Mouse (Mus musculus): ENCODE measurements around the gene Tarbp2.

Tarbp2 gene

GRCm38 (mm10) chr15:102505770-102506463, 12.1 kb upstream of the Tarbp2 start:
- no peak for DNase-seq (ENCODE audit: low spot score in 2 of 2)

- DNase-seq (ENCODE audit: low spot score in 2 of 2): no peak
Measured at GRCm38 (mm10) chr15:102506464-102506830, 11.5 kb upstream of the Tarbp2 start.

GRCm38 (mm10) chr15:102506864-102507263, 11.1 kb upstream of the Tarbp2 start:
- no peak for DNase-seq (ENCODE audit: low spot score in 2 of 2)

- DNase-seq (ENCODE audit: low spot score in 2 of 2): no peak
Measured at GRCm38 (mm10) chr15:102507561-102507960, 10.4 kb upstream of the Tarbp2 start.

GRCm38 (mm10) chr15:102508336-102508735, 9.7 kb upstream of the Tarbp2 start:
- no peak for DNase-seq (ENCODE audit: low spot score in 2 of 2)

- DNase-seq (ENCODE audit: low spot score in 2 of 2): no peak
Measured at GRCm38 (mm10) chr15:102510110-102510509, 7.9 kb upstream of the Tarbp2 start.

GRCm38 (mm10) chr15:102510590-102511284, 7.3 kb upstream of the Tarbp2 start:
- DNase-seq (ENCODE audit: low spot score in 2 of 2): peak; percentile 62 to 75

GRCm38 (mm10) chr15:102511285-102511833, 6.6 kb upstream of the Tarbp2 start:
- no peak for DNase-seq (ENCODE audit: low spot score in 2 of 2)

- DNase-seq (ENCODE audit: low spot score in 2 of 2): no peak
Measured at GRCm38 (mm10) chr15:102512010-102512409, 6.0 kb upstream of the Tarbp2 start.

- no peak for DNase-seq (ENCODE audit: low spot score in 2 of 2)
Measured at GRCm38 (mm10) chr15:102512471-102512870, 5.5 kb upstream of the Tarbp2 start.

GRCm38 (mm10) chr15:102513004-102513403, 5.0 kb upstream of the Tarbp2 start:
- no peak for DNase-seq (ENCODE audit: low spot score in 2 of 2)

GRCm38 (mm10) chr15:102515261-102515660, 2.7 kb upstream of the Tarbp2 start:
- no peak for DNase-seq (ENCODE audit: low spot score in 2 of 2)

GRCm38 (mm10) chr15:102515791-102516190, 2.2 kb upstream of the Tarbp2 start:
- no peak for DNase-seq (ENCODE audit: low spot score in 2 of 2)

- DNase-seq (ENCODE audit: low spot score in 2 of 2): no peak
Measured at GRCm38 (mm10) chr15:102516293-102516692, 1.7 kb upstream of the Tarbp2 start.

- DNase-seq (ENCODE audit: low spot score in 2 of 2): peak; percentile 52 to 68
Measured at GRCm38 (mm10) chr15:102516728-102517404, 1.1 kb upstream of the Tarbp2 start, which contains the start of gene Map3k12. TSS of gene Map3k12 (minus strand) at chr15:102517064.

- no peak for DNase-seq (ENCODE audit: low spot score in 2 of 2)
Measured at GRCm38 (mm10) chr15:102517631-102517975, 389 bp upstream of the Tarbp2 start.

GRCm38 (mm10) chr15:102518859-102519201, 838 bp downstream of the Tarbp2 start:
- DNase-seq (ENCODE audit: low spot score in 2 of 2): no peak

GRCm38 (mm10) chr15:102519211-102520141, 1.5 kb downstream of the Tarbp2 start:
- no peak for DNase-seq (ENCODE audit: low spot score in 2 of 2)

- no peak for DNase-seq (ENCODE audit: low spot score in 2 of 2)
Measured at GRCm38 (mm10) chr15:102520416-102520815, 2.4 kb downstream of the Tarbp2 start.

GRCm38 (mm10) chr15:102521480-102521879, 3.5 kb downstream of the Tarbp2 start:
- no peak for DNase-seq (ENCODE audit: low spot score in 2 of 2)

- peak; percentile 71 to 76 for DNase-seq (ENCODE audit: low spot score in 2 of 2)
Measured at GRCm38 (mm10) chr15:102524892-102525485, 7.0 kb downstream of the Tarbp2 start, which contains the start of gene Npff. TSS of gene Npff (minus strand) at chr15:102524942.
